Mouse (Mus musculus) neutrophil, adult 65 days (primary cell): ENCODE data around the gene Hoga1. TPM values are rescaled to one million over a fixed set of nuclear protein-coding genes. Genes with fewer than 3 reads are reported as not detected.

Source experiments
- total RNA-seq: library from RNA; stranded (reverse); gene quantifications from 2 replicates; pipeline ENCODE4 v1.2.4, GENCODE M21; 2023

Gene Hoga1
- not detected in 2 replicates for total RNA-seq

DNA sequence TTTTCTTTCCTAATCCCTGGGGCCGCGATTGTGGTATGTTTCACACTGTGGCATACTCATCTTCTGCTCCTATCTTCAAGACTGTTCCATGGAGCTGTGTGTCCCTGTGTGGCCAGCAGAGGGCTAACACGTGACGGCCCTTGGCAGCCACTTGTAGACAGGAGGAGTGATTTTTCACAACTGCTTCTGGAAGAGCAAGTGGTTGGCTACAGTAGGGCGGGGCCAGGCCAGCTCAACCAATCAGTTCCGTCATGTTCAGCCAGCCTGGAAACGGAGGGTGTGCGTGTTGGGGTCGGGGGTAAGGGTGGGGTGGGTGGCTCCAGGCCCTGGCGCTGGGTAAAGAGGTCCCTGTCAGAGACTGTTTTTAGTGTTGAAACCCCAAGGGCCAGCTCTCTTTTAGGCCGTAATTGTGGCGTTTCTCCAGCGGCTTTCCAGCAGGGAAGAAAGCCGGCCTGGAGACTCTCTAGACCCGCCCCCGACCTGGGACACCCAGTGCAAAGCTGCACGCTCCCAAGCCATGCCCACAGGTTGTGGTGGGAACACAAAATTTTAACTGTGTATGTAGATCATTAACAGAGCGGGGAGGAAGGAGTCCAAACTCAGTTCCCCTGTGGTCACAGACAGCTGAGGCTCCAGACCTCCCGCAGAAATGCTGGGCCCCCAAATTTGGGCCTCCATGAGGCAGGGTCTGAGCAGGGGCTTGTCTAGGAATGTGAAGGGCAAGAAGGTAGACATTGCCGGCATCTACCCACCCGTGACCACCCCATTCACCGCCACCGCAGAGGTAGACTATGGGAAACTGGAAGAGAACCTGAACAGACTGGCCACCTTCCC lies at the start of gene Hoga1:
TSS of gene Hoga1 (plus strand) at position 342 of the 834 bp plus-strand sequence.

DNA sequence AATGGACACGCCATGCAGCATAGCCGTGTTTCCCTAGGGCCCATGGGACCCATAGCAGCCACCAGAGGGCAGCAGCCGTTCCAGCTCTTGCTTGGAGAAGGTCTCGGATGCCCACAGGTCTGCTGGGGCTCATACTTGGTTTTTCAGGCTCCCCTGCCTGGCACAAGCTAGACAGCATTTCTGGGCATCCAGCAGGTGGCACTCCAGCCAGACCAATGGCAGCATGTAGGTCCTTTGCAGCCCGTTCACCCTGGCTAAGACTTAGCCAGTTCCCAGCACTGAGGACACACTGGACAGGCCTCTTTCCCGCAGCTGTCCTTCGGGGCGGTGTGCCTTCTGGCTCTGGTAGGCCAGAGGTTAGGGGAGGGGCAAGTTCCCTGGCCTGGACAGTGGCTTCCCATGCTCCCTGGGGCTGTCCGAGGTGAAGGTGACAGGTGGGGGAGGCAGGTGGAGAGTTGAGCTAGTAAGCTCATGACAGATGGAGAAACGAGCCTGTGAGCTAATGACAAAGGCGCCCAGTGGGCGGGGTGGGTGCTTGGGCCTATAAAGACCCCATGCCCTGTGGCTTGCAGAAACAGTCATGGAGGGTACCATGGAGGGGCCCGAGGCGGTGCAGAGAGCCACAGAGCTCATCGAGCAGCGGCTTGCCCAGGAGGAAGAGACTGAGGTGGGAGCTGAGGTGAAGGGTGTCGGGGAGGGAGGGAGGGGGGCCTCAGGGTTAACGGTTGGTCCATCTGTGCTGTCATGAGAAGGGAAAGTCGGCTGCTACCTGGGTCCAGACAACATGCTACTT lies 9.8 kb upstream of the Hoga1 start, which contains the start of gene Ankrd2:
TSS of gene Ankrd2 (plus strand) at position 545 of the 793 bp plus-strand sequence.

GRCm38 (mm10) chr19:42051948-42052347 lies 6.5 kb downstream of the Hoga1 start, which contains the start of gene 4933411K16Rik:
4933411K16Rik (plus strand) TSS chr19:42052248.

DNA sequence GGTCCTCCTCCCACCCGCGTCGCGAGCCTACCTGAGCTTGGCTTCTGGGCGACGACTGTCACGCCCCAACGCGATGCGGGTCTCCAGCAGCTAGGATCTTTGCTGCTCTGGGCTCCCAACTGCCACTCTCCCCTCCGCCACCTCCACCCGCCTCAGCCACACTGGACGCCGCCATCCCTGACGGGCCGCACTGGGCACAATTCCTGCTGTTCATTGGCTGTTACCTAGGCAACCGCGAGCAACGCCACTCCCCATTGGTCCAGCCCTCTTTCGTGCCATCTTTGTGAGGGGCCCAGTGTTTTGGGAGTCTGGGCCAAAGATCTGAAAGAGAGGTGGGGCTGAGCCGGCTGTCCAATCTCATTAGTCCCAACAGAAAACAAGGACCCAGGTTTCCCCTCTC lies 40.8 kb downstream of the Hoga1 start, which contains the start of gene Morn4:
TSS of gene Morn4 (minus strand) at position 192 of the 400 bp plus-strand sequence.

GRCm38 (mm10) chr19:42089748-42090595 lies 44.6 kb downstream of the Hoga1 start, which contains the start of gene Pi4k2a:
Pi4k2a (plus strand) TSS chr19:42090470.

Other genes starting within 250 kb of the Hoga1 start
- 55.0 and 62.0 TPM in 2 replicates for gene Arhgap19, start 243.6 kb upstream of the Hoga1 start, total RNA-seq
- gene Frat1, start 215.6 kb upstream of the Hoga1 start, total RNA-seq, result 37.2 and 42.7 TPM in 2 replicates
- gene Frat2, start 197.5 kb upstream of the Hoga1 start, total RNA-seq, result 62.4 and 80.8 TPM in 2 replicates
- gene Rrp12, start 149.4 kb upstream of the Hoga1 start, total RNA-seq, result 33.1 and 42.2 TPM in 2 replicates
- 332 and 338 TPM in 2 replicates for gene Pgam1, start 133.7 kb upstream of the Hoga1 start, total RNA-seq
- 9.9 and 13.9 TPM in 2 replicates for gene Exosc1, start 112.2 kb upstream of the Hoga1 start, total RNA-seq
- gene Zdhhc16, start 112.1 kb upstream of the Hoga1 start, total RNA-seq, result 24.5 and 33.2 TPM in 2 replicates
- gene Mms19, start 64.5 kb upstream of the Hoga1 start, total RNA-seq, result 28.7 and 54.6 TPM in 2 replicates
- gene Ubtd1, start 63.8 kb upstream of the Hoga1 start, total RNA-seq, result 34.6 and 35.8 TPM in 2 replicates
- gene Ankrd2, start 9.6 kb upstream of the Hoga1 start, total RNA-seq, result not detected in 2 replicates
- not detected in 2 replicates for gene 4933411K16Rik, start 6.6 kb downstream of the Hoga1 start, total RNA-seq
- not detected in 2 replicates for gene Morn4, start 40.7 kb downstream of the Hoga1 start, total RNA-seq
- 46.1 and 62.7 TPM in 2 replicates for gene Pi4k2a, start 44.9 kb downstream of the Hoga1 start, total RNA-seq
- 0.47 and 2.0 TPM in 2 replicates for gene Avpi1, start 83.4 kb downstream of the Hoga1 start, total RNA-seq
- gene Marveld1, start 101.8 kb downstream of the Hoga1 start, total RNA-seq, result 13.1 and 14.7 TPM in 2 replicates
- gene Zfyve27, start 118.3 kb downstream of the Hoga1 start, total RNA-seq, result 83.0 and 144 TPM in 2 replicates
- gene Sfrp5, start 156.6 kb downstream of the Hoga1 start, total RNA-seq, result not detected in 2 replicates
- not detected in 2 replicates for gene Golga7b, start 202.0 kb downstream of the Hoga1 start, total RNA-seq